Mouse (Mus musculus) G1E (cell line): ENCODE results near the gene Atxn10.

Experiments used
- CTCF ChIP-seq: IDR thresholded peaks from 2 replicates; pipeline ENCODE4 v1.5.1; 2012; ENCODE audit warnings: low read depth, low read length, inconsistent platforms, mixed read lengths
- GATA1 ChIP-seq: IDR thresholded peaks from 2 replicates; pipeline ENCODE4 v1.6.1; 2012; ENCODE audit warnings: borderline replicate concordance, low read length, inconsistent platforms, mixed read lengths
- POLR2AphosphoS5 ChIP-seq: IDR thresholded peaks from 2 replicates; pipeline ENCODE4 v1.6.1; 2012; ENCODE audit warnings: low read depth, low read length, inconsistent platforms; ENCODE audit not compliant: insufficient replicate concordance
- TAL1 ChIP-seq: conservative IDR thresholded peaks from 2 replicates; pipeline ENCODE4 v1.6.1; 2012; ENCODE audit warnings: low read depth, low read length, inconsistent platforms, mixed read lengths

- TF ChIP-seq CTCF, result no peak
- TF ChIP-seq TAL1, result no peak
- TF ChIP-seq POLR2AphosphoS5, result no peak
- TF ChIP-seq GATA1, result no peak
Measured at GRCm38 (mm10) chr15:85342246-85342645, 6.2 kb downstream of the Atxn10 start.
